Mouse (Mus musculus) lung, postnatal 0 days (tissue): Measurements from ENCODE around the gene Lyg2.

Experiments
- CTCF ChIP-seq: IDR thresholded peaks from 2 replicates; pipeline ENCODE4 v1.5.1; 2016; ENCODE audit warnings: antibody characterized with exemption, mild to moderate bottlenecking
- EP300 ChIP-seq: IDR thresholded peaks from 2 replicates; pipeline ENCODE4 v1.6.1; 2016; ENCODE audit warnings: antibody characterized with exemption, mild to moderate bottlenecking, control low read depth

DNA sequence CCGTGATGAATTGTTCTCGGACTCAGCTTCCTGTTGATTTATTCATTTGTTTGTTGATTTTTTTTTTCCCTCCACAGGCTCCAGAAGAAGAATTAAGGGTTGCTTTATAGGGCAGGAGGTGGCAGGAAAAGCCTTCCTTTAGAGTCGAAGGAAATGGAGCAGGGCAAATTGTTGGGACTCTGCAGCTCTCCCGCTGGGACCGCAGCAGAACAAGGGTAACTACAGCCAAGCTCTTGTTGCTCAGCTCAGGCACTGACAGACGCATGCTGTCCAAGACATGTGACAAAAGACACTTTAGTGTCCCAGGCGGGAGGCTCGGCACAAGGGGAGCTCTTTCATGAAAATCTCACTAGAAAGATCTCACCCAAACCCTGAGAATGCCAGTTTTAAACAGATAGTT is 6.2 kb upstream of the Lyg2 start:
- TF ChIP-seq CTCF: no peak
- TF ChIP-seq EP300: no peak
